Mouse (Mus musculus): ENCODE measurements at regions not wholly inside any gene's neighbourhood (a gene's known extent, or its start where the extent isn't known, plus 50 kb on each side); places are given as distances from the start of the nearest gene placed in this dataset.

- intact Hi-C loops (cut with DNase I), result no loop called here
- DNase-seq (ENCODE audit: low spot score), result no peak
Measured at GRCm38 (mm10) chr14:33772374-33772773, 151.0 kb upstream of the Gdf10 start.

- DNase-seq (ENCODE audit: low spot score), result no peak
- intact Hi-C loops (cut with DNase I), result no loop called here
Measured at GRCm38 (mm10) chr14:33789556-33789955, 133.8 kb upstream of the Gdf10 start.

GRCm38 (mm10) chr14:33794262-33794661 is 129.1 kb upstream of the Gdf10 start:
- DNase-seq (ENCODE audit: low spot score), result no peak
- intact Hi-C loops (cut with DNase I), result no loop called here

- intact Hi-C loops (cut with DNase I), result no loop called here
- no peak for DNase-seq (ENCODE audit: low spot score)
Measured at GRCm38 (mm10) chr14:33797551-33798303, 125.7 kb upstream of the Gdf10 start.

DNA sequence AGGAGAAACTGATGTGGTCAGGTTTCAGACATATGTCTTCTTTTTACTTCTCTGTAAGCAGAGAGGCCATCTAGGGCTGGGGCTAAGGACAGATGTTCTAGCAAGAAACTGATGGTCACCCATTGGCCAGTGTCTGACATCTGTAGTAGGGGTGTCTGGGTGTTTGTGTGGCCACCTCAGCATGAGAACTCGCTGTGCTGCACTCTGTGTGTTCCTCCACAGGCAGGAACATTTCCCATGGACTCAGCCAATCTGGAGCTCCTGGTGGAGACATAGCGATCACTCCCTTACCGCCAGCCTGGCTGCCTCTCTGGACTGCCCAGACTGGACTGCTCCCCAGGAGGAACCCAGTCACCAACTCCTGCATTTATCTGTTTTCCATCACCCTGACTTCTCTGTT is 119.1 kb upstream of the Gdf10 start:
- intact Hi-C loops (cut with DNase I), result no loop called here
- peak; percentile 53 for DNase-seq (ENCODE audit: low spot score)

- intact Hi-C loops (cut with DNase I), result loop anchor here (5.0 kb wide), 1 partner anchor 107 kb away; no protein-coding TSS in a partner anchor
- peak; percentile 9 for DNase-seq (ENCODE audit: low spot score)
Measured at GRCm38 (mm10) chr14:33804721-33805120, 118.7 kb upstream of the Gdf10 start.

DNA sequence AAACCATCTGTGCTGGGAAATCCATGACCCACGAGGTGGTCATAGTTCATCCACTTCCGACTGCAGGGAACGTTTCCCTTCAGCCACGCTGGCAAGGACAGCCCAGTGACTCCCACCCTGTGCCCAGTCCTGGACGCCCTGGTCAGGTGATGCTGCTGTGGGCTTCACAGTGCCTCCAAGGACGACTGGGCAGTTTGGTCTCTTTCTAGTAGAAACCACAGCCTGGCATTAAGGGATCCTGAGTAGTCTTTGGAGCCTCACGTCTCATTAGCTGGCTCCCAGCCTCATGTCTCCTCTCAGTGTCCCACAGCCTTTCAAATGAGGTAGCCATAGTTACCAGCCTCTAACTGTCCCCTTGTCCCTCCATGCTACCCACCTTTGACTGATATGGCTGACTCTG is 116.2 kb upstream of the Gdf10 start:
- intact Hi-C loops (cut with DNase I), result loop anchor here (5.0 kb wide), 1 partner anchor 110 kb away; no protein-coding TSS in a partner anchor
- no peak for DNase-seq (ENCODE audit: low spot score)

DNA sequence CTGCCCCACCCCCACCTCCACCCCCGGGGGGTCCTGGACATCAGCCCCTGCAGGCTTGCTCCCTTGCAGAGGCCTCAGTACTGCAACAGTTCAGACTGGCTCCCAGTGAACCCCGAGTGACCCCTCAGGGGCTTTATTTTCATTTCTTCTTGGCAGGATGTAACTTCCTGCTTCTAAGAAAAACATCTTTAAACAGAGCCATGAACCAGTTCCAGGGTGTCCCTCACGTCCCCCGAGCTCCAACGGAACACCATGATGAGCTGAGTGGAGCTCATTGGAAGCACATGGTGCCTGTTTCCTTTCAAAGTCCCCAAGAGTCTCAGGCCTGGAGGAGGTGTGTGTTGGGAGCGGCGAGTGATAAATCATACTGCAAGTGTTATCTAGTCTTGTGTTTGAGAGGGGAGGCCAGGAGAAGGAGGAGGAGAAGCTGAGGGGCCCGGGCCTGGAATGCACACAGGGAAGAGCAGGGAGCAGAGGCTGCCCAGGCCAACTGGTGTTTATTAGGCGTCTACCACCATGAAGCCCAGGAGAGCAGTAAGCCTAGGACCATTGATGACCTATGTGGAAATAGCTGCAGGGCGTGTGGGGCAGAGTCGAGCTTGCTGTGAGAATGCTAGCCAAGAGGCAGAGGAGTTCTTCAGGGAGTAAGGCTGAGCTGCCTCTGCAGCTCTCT is 114.7 kb upstream of the Gdf10 start:
- peak; percentile 54 for DNase-seq (ENCODE audit: low spot score)
- intact Hi-C loops (cut with DNase I), result loop anchor here (5.0 kb wide), 1 partner anchor 111 kb away; no protein-coding TSS in a partner anchor

DNA sequence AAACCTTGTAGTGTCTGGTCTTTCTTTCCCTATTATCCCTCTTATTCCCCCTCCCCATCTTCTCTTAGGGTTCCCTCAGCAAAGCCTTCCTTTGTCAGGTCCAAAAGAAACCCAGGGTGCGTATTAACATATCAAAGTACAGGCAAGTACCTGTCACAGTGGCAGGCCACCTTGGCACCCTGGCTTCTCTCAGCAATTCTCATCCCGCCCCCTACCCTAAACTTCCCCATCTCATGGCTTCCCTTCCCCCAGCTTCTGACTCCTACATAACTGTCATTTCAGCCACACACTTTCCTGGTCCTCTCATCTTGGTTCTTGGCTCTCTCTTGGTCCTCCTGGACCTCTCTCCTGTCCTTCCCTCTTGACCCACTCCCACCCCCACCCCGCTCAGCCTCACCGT is 112.8 kb upstream of the Gdf10 start:
- no peak for DNase-seq (ENCODE audit: low spot score)
- intact Hi-C loops (cut with DNase I), result no loop called here

DNA sequence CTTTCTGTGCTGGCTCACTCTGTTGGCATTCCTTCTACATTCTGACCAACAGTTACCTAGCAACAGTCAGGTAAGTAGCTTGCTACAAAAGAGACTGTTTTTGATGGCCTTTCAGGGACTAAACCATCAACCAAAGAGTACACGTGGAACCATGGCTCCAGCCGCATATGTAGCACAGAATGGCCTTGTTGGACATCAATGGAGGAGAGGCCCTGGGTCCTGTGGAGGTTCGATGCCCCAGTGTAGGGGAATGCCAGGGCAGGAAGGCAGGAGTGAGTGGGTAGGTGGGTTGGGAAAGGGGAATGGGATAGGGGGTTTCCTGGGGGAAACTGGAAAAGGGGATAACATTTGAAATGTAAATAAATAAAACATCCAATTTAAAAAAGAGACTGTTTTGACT is 112.1 kb upstream of the Gdf10 start:
- no peak for DNase-seq (ENCODE audit: low spot score)
- intact Hi-C loops (cut with DNase I), result no loop called here

DNA sequence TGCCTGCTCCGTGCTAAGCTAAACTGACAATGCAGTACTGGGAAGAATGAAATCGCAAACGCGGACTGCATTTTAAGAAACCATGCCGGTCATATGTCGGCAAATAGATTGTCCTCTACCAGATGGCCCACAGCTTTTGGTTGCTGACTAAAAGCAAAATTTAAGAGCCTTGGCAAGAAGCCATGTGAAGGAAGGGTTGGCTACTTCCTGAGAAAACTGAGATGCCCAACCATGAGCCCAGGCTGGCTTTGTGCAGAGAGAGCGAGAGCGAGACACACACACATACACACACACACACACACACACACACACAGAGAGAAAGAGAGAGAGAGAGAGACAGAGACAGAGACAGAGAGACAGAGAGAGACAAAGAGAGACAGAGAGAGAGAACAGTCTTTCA is 111.1 kb upstream of the Gdf10 start:
- DNase-seq (ENCODE audit: low spot score), result no peak
- intact Hi-C loops (cut with DNase I), result no loop called here

DNA sequence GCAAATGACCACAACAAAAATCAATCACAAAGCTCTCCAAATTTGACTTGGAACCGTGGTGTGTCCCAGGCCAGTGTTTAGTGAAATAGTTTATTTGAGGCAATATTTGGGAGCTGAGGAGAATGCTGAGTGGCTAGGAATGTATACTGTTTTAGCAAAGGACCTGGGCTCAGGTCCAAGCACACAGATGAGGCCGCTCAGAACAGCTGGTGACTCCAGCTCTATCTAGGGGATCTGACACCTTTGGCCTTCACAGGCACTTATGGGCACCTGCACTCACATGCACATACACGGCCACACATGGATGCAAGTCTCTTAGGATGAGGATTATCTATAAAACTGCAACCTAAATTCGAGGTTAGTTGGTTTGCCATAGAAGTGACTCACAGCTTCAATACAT is 110.6 kb upstream of the Gdf10 start:
- intact Hi-C loops (cut with DNase I), result no loop called here

GRCm38 (mm10) chr14:33813274-33813673 is 110.1 kb upstream of the Gdf10 start:
- DNase-seq (ENCODE audit: low spot score), result no peak
- intact Hi-C loops (cut with DNase I), result no loop called here

More for the DNA sequence above, 110.6 kb upstream of the Gdf10 start:
- no peak for DNase-seq (ENCODE audit: low spot score)

DNA sequence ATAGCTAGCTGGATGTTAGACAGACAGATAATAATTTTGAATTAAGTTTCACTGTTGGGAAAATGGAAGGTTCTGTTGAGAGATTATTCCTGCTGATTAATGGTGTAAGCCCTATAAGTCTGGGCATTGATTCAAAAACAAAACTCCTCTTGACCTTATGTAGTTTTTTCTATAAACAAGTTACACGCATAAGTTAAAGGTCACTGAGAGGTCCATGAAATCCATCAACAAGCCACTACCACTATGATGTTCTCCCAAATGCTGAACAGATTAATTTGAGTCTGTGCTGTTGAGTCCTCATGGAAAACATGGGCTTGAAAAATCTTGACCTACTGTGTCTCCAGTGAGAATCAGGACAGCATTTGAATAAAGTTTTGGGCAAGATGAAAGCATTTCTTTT is 109.3 kb upstream of the Gdf10 start:
- no peak for DNase-seq (ENCODE audit: low spot score)
- intact Hi-C loops (cut with DNase I), result no loop called here

DNA sequence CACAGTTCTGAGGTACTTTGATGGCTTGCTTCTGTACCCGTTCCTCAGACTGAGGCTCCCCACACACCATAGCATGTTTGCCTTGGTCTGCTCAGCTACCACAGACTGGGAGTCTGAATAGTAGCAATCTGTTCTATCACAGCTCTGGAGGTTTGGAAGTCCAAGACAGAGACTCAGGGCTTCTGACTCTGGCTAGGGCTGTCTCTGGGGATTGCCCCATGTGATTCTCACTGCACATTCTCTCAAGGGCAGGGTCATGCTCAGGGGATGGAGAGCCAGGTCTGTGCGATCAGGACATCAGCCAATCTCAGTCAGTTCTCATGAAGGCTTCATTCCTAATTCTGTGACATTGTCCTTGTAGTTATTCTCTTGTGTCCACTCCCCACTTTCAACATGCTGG is 108.8 kb upstream of the Gdf10 start:
- DNase-seq (ENCODE audit: low spot score), result no peak
- intact Hi-C loops (cut with DNase I), result no loop called here

GRCm38 (mm10) chr14:33820541-33821260 is 102.7 kb upstream of the Gdf10 start:
- intact Hi-C loops (cut with DNase I), result no loop called here
- no peak for DNase-seq (ENCODE audit: low spot score)

DNA sequence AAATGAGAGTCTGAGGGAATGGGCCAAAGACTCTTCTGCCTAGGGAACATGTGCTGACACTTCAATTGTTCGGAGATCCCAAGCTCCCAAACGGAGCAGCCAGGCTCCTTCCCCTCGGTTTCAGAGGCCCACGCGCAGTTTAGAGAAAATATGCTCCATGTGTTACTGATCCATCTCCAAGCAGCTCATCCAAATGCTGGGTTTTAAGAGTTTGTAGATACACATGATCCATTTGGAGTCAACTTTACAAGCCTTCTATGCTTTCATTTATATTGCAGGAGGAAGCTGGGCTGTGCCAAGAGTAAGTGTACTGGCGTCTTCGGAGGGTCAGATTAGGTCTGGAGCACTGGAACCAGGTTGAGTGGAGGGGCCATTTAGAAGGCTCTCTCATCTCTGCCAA is 102.0 kb upstream of the Gdf10 start:
- DNase-seq (ENCODE audit: low spot score), result no peak
- intact Hi-C loops (cut with DNase I), result no loop called here

GRCm38 (mm10) chr14:33824421-33824874 is 98.9 kb upstream of the Gdf10 start:
- intact Hi-C loops (cut with DNase I), result no loop called here
- peak; percentile 12 for DNase-seq (ENCODE audit: low spot score)

DNA sequence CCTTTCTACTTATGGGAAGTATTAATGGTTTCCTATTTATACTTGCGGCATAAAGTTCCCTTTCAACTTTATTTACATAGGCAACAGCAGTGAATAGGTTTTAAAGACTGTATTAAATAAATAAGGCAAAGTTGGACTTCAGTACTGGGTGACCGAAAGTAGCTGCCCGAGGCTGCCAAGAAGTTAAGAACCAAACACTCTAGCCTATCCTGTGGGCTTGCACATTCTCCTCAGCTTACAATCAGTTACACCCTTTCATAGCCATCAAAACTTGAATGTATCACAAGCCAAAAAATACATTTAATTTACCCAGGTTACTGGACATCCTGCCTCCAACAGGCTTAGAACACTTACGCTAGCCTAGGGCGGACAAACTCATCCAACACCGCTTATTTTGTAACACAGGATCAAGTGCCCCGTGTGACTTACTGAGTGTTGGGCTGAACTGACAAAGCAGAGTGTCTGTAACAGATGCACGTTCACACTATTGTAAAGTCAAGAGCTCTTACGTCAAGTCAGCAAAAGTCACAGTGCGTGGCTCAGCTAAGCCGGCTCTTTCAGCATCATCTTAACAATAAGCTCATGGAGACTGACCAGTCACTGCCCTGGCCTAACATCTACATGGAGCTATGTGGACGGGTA is 97.3 kb upstream of the Gdf10 start:
- DNase-seq (ENCODE audit: low spot score), result no peak
- intact Hi-C loops (cut with DNase I), result no loop called here

GRCm38 (mm10) chr14:33832650-33833319 is 90.6 kb upstream of the Gdf10 start:
- intact Hi-C loops (cut with DNase I), result loop anchor here (5.0 kb wide), 1 partner anchor 80 kb away; no protein-coding TSS in a partner anchor
- no peak for DNase-seq (ENCODE audit: low spot score)
